Mouse (Mus musculus) c-Kit-positive CD71-positive TER-119-positive erythroid progenitor cells, embryonic 14.5 days (primary cell): ENCODE data around the gene Crtam.

Source experiments
- DNase-seq: peaks from one replicate; pipeline ENCODE4 v3.0.0-alpha.2; 2013; ENCODE audit warnings: low spot score

Crtam gene

DNA sequence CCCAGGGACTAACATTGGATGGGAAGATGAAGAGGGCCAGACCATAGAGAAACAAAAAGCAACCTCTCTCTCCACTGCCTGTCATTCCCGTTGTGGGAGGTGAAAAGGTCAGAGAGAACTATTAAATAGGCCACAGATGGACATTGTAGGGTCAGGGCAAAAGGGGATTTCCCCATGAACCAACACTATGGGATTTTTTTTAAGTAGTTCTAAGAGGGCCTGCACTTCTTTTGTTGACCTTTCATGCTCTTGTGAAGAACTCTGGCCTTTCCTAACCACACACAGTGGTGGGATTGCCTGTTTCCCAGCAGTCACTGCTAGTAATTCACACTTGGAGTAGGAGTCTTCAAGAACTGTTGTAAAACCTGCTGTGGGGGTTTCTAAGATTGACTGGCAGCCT, 3.4 kb upstream of the Crtam start:
- no peak for DNase-seq

- no peak for DNase-seq
These were observed 7.2 kb downstream of the Crtam start for GRCm38 (mm10) chr9:40997116-40997779.

DNA sequence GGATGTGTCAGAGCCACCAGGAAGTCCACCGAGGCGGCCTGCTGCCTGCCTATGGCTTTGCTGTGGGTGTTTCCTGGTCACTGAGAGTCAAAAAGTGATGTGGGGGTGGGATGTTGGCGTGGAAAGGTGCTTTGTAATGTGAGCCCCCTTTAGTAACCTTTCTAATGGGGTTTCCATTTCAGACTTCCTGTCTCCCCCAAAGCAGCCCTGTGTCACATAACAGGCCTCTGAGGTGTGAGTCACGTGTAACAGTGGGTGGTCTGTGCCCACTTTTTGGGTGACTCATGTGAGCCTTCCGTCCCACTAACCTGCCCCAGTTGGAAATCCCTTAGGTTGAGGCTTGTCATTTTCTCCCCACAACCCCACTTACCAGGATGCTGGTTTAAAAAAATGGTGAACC, 10.4 kb downstream of the Crtam start:
- DNase-seq: no peak

DNA sequence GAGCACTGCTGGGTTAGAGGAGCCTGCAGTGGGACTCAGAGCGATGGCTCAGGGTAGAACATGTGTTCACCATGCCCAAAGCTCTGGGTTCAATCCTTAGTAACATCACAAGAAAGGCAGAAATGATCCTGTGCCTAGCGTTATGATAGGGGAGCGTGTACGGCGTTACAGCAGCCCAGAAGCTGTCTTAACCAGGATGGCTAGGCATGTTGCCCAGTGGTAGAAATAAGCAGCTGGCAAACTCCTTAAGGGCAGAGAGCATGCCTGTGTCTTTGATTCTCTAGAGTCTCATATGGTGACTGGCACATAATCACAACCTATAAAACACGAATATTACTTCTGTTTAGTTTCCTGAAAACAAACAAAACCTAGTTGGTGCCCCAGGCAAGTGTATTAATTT, 12.9 kb downstream of the Crtam start:
- DNase-seq: no peak

GRCm38 (mm10) chr9:40989940-40990588, 14.4 kb downstream of the Crtam start:
- DNase-seq: peak; percentile 53

- DNase-seq: no peak
These were observed 20.1 kb downstream of the Crtam start for GRCm38 (mm10) chr9:40984313-40984712.

GRCm38 (mm10) chr9:40983758-40984157, 20.7 kb downstream of the Crtam start:
- DNase-seq: no peak

GRCm38 (mm10) chr9:40982480-40982879, 21.9 kb downstream of the Crtam start:
- no peak for DNase-seq

DNA sequence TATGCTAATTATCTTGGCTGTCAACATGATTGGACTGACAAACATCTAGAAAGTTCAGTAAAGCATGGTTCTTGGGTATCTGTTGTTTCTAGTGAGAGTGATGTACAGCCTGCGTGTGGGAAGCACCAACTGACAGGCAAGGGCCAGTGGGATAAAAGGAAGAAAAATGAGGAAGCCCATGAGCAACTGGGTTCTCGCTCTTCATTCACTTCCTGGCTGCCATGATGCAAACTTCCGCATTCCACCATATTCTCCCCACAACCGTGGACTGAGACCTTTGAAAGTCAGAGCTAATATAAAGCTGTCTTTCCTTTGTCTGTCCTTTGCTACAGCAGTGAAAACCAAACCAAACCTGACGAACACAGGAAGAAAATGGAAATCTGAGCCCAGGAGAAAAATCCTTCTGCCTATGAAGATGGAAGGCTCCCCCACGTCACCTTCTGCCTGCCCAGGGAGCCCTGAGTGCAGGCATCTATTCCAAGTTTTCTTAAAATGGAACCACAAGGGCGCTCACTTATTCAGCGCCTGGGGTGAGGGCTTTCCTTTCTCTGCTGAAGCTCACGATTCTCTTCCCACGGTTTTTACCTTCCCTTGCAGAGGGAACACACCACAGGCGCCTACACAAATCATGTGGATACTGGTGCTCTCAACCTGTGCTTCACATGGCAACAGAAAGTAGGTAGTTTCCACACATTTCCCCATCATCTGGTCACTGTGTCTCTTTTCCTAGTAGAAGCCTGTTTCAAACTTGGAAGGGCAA, 30.2 kb downstream of the Crtam start:
- DNase-seq: no peak

- DNase-seq: no peak
These were observed 40.1 kb downstream of the Crtam start for GRCm38 (mm10) chr9:40964418-40964714.

- no peak for DNase-seq
These were observed 40.6 kb downstream of the Crtam start, which contains the start of gene Jhy for GRCm38 (mm10) chr9:40963586-40964417. TSS of gene Jhy (minus strand) at chr9:40964118.

DNA sequence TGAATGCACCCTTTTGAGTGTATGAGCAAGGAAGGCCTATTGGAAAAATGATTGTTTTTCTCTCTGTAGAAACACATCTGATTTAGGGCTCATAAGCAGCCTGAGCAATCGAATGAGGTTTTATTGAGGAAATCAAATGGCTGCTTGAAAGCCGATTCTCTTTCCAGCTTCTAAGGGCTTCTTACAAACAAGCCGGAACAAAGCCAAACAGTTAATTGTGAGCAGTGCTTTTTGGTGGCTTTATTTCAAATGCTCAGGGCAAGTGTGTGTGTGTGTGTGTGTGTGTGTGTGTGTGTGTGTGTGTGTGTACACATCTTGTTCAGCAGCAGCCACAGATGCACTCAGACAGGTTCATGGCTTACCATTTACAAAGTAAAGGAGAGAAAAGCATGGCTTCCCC, 43.0 kb downstream of the Crtam start:
- DNase-seq: no peak

- no peak for DNase-seq
These were observed 55.3 kb downstream of the Crtam start for GRCm38 (mm10) chr9:40949039-40949615.

DNA sequence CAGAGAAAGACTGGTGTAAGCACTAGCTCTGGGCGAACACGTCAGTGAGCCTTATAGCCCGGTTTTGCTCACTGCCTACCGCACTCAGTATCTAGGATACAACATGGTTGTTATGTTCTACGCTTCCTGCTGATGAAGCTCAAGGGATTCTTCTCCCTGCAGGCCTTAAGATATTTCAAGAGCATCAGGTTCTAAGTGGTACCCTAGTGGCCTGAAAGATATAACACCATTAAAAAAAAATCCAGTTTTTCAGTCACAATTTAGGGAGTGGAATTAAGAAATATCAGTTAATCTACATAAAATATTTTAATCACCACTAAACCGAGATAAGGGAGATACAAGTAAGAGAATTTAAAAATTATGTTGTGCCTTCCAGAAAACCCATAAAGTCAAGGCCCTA, 56.0 kb downstream of the Crtam start:
- no peak for DNase-seq

DNA sequence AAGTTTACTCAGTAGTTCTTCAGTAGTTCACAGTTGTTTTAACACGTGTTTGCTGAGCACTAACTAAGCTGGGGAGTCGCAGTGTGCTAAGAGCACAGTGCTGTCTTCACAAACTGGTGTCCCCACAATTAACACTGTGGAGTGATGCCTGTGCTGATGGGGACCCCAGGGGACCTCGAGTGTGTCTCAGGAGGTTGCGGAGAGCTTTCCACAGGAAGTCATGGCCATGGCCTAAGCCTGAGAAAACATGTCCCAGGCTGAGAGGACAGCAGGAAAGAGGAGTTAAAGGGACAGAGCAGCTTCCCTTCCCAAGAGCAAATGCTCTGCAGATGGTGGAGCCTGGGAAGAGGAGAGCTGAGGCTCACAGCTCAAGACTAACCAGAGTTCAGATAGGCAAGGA, 57.3 kb downstream of the Crtam start:
- DNase-seq: no peak

DNA sequence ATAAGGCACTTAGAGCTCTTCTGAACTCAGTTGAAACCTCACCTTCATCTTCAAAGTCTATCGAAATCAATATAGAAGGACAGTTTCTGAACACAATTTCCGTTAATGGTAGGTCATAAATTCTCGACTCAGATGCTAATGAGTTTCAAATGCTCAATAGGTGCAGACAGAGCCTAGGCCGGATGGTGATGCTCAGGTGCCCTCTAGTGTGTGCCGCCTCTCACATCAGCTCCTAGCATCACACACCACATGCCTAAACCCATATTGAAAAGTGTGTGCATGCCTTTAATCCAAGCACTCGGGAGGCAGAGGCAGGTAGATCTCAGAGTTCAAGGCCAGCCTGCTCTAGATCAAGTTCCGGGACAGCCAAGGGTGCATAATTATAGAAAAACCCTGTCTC, 67.0 kb downstream of the Crtam start:
- DNase-seq: no peak

- no peak for DNase-seq
These were observed 71.1 kb downstream of the Crtam start for GRCm38 (mm10) chr9:40933323-40933722.

DNA sequence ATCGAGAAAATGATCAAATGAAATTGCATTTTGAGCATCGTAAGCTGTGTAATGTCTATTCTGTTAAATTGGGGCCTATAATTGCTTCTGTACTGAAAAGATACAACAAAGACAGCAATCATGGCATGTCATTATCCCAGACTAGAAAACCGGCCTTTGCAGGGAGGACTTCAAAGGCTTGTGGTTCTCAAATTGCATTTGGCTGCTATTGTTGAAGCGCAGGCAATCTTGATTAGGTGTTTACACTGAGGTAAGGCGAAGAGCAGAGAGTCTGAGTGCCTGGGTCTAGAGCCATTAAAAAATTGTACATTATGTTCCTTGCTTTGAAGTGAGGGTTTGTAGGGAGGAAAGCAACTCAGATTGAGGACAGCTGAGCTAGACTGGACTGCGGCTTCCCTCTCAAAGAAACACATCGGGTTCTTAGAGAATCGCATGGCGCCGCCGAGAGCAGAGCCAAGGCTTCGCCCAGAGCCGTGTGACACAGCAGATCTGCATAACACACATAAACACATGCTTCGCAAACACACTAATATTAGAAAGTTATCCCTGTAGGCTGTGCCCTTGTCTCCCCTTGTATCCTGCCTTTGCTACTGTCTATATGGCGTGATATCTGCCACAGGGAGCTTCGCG, 77.0 kb downstream of the Crtam start:
- DNase-seq: no peak
